Mouse (Mus musculus) ovary, adult 18-20 months (tissue): ENCODE data around the gene Rsph14.

Source experiments
- DNase-seq: peaks from one replicate; pipeline ENCODE4 v3.0.0; 2022; ENCODE audit warnings: low spot score, mixed read lengths

The Rsph14 gene

DNA sequence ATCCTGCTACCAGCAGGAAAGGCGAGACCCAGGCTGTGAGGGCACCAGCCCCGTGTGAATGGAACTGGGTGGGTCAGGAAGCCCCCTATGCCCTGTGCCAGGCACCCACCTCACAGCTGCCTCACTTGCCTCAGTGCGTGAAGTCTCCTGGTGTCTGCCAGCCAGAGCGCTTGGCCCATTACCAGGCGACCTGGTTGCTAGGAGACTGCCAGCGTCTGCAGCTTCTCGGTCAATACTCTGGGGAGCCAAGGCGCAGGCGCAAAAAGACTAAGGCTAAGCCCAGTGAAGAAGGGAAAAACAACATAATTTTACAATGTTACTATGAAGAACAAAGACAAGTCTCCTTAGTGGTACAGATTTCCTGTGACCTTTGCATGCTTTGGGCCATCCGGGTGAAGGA, at the start of gene Rsph14:
Rsph14 (minus strand) TSS at position 192 of the 400 bp plus-strand sequence.
- DNase-seq: peak; percentile 85

- no peak for DNase-seq
Observed at GRCm38 (mm10) chr10:75078174-75079128, 46.1 kb upstream of the Rsph14 start.

DNA sequence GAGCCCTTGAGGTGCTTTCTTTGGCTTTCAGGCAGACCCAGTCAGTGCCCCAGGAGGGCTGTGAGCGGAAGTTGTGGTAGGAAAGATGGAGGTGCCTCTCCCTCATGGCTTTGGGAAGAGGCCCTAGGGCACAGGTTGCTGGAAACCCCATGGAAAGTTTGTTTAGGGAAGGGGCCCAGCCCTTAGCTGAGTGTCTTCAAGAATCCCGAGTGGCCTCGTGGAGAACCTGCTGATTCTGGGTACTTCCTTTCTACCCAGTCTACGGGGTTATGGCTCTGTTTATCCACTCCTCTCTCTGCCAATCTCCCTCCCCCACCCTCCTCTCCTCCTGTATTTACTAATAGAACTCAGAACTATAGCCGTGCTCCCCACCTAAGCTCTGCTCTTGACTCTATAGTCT, 43.3 kb upstream of the Rsph14 start:
- DNase-seq: no peak

DNA sequence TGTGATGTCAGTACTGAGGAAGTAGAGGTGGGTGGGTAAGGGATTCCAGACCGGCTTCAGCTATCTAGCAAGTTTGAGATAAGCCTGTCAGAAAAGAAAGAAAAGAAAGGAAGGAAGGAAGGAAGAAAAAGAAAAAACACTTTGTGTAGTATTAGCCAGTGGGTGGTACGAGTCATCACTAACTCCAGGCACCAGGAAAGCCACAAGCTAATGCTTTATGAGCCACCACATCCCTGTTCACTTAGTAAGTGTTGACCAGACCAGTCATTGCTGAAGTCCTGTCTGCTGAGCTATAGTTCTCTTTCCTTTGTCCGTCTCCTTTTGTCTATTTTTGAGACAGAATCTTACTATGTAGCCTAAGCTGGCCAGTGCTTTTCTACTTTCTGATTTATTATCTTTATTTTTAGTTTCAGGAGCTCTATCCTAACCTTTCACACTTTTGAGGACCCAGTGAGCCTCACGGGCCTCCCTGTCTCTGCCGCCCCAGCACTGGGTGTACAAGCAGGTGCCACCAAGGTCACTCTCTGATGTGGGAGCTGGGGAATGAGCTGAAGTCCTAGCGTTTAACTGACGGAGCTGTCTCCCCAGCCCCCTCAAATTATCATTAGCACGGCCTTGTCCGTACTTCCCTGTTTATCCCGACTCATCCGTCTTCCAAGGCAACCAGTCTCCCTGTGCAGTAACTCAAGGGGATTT, 38.0 kb upstream of the Rsph14 start:
- peak; percentile 68 for DNase-seq

GRCm38 (mm10) chr10:75068624-75069328, 36.4 kb upstream of the Rsph14 start:
- no peak for DNase-seq

GRCm38 (mm10) chr10:75068086-75068485, 35.7 kb upstream of the Rsph14 start:
- DNase-seq: no peak

DNA sequence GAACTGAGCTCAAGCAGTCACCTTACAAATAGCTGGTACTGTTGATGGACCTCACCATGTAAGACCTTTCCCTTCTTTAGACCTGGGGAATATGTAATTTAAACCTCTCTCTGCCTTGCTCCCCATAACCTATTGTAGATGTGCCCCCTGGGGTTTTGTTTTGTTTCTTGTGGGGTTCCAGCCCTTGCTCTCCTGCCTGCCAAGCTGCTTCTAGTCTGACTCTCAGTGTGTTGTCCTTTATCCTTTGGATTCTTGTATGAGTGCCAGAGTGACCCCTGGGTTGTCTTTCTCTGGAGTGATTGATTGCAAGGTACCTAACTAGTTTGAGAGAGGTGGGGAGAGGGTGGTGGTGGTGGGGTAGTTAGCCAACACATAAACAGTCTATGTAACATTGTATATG, 35.1 kb upstream of the Rsph14 start:
- no peak for DNase-seq

- no peak for DNase-seq
Observed at GRCm38 (mm10) chr10:75065691-75066090, 33.3 kb upstream of the Rsph14 start.

- no peak for DNase-seq
Observed at GRCm38 (mm10) chr10:75063301-75063965, 31.0 kb upstream of the Rsph14 start.

GRCm38 (mm10) chr10:75062621-75063020, 30.2 kb upstream of the Rsph14 start:
- DNase-seq: no peak

DNA sequence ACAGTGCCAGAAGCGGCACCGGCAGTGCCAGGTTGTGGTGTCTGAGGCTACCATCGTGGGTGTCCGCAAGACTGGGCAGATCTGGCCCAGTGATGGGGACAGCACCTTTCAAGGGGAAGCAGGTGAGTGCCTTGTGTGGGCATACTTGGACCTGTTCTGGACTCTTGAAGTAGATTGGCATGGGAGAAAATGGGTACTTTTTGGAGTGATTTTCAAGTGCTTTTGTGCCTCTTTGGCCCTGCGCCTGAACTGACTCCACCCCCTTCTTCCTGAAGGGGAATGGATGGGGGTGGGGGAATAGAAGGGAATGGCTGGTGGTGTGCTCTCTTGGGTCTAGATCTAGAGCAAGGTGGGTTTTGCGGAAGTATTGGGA, 29.8 kb upstream of the Rsph14 start:
- DNase-seq: no peak

DNA sequence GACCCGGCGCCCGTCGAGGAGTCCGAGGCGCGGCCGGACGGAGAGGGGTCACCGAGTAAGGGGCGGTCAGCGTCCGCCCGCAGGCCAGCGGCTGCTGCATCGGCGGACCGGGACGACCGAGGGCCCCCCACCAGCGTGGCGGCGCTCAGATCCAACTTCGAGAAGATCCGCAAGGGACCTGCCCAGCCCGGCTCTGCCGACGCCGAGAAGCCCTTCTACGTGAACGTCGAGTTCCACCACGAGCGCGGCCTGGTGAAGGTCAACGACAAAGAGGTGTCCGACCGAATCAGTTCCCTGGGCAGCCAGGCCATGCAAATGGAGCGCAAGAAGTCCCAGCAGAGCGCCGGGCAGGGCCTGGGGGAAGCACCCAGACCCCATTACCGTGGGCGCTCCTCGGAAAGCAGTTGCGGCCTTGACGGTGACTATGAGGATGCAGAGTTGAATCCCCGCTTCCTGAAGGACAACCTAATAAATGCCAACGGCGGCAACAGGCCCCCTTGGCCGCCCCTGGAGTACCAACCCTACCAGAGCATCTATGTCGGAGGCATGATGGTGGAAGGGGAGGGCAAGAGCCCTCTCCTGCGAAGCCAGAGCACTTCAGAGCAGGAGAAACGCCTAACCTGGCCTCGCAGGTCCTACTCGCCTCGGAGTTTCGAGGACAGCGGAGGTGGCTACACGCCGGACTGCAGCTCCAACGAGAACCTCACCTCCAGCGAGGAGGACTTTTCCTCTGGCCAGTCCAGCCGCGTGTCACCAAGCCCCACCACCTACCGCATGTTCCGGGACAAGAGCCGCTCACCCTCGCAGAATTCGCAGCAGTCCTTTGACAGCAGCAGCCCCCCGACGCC, 29.2 kb upstream of the Rsph14 start:
- DNase-seq: no peak

DNA sequence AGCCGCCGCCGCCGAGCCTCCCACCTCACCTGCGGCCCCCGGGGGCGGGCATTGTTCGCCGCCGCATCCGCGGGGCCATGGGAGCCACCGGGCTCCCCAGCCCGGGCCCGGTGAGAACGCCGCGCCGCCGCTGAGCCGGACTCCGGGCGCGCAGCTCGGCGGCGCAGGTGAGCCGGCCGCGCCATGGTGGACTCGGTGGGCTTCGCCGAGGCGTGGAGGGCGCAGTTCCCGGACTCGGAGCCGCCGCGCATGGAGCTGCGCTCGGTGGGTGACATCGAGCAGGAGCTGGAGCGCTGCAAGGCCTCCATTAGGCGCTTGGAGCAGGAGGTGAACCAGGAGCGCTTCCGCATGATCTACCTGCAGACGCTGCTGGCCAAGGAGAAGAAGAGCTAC, 28.5 kb upstream of the Rsph14 start:
- no peak for DNase-seq

GRCm38 (mm10) chr10:75060217-75060842, 27.9 kb upstream of the Rsph14 start, which contains the start of gene Bcr:
TSS of gene Bcr (plus strand) at chr10:75060592.
- DNase-seq: peak; percentile 62

GRCm38 (mm10) chr10:75059396-75059795, 27.0 kb upstream of the Rsph14 start:
- DNase-seq: no peak

- no peak for DNase-seq
Observed at GRCm38 (mm10) chr10:75058761-75059395, 26.5 kb upstream of the Rsph14 start.

- no peak for DNase-seq
Observed at GRCm38 (mm10) chr10:75058336-75058735, 25.9 kb upstream of the Rsph14 start.

DNA sequence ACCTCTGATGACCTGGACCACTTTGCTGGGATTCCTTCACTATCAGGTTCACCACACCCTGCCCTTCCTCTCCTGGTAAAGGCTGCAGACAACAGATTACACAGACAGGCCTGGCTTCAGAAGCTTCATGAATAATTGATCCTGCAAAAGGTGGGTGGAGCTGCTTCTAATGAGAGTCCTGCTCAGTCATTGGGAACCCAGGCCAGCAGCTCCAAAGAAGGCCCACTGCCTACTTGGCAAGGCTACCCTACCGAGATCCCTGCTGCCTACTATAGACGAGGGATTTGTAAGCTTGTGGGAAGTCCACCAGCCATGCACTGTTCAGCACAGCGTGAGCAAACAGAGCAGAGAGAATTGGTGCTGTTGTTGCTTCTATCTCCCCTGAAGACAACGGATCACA, 23.9 kb upstream of the Rsph14 start:
- no peak for DNase-seq

DNA sequence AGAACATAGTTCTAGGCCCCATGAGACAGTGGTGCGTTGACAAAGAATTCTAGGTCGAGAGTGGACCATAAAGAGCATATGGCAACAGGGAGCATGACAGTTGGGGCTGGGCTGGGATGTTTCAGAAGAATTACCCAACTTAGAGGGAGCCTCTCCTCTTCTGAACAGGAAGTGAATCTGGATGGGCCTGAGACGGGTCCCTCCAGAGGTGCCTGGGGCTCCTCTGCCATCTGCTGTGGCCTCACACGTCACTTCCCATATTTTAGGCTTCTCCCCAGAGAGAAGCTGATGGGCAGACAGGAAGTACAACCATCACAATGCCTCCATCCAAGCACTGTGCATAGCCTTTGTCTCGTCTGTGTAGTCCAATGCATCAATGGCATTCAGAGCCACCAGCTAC, 23.3 kb upstream of the Rsph14 start:
- DNase-seq: no peak

GRCm38 (mm10) chr10:75054125-75054524, 21.7 kb upstream of the Rsph14 start:
- peak; percentile 89 for DNase-seq
